Mouse (Mus musculus): ENCODE data around the gene Smco3. TPM values are rescaled to one million over a fixed set of nuclear protein-coding genes. Genes with fewer than 3 reads are reported as not detected.
A peak's percentile ranks its signal among the peaks of the same experiment; 100 is the strongest.

Gene Smco3
- polyA plus RNA-seq, 1 experiment from 2014 or later, result not detected

DNA sequence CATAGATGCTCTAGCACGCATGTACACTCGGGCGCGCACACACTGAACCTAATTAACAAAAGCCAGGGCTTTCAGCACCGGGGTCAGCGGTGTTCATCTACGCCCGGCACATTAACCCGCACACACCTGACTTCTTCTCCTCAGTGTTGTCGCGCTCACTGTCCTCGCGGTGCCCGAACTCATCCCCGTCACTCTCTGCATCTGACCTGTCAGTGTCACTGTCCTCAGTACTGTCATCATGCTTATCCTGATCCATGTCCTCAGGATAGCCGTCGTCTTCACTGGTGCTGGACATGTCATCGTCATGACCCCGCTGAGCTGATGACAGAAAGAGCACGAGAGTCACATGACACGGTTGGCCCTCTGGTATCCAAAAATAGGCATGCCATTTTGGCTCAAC, 14.9 kb downstream of the Smco3 start:
- peaks cover 95% of the 10 kb centered on the region for H3K36me3 ChIP-seq (replicated peaks)
- ATAC-seq (ENCODE audit: insufficient read depth), result no peak
- H3K4me1 ChIP-seq (replicated peaks), result no peaks in the 10 kb centered on the region
- no peaks in the 10 kb centered on the region for H3K27me3 ChIP-seq
- no peak overlapping the region for H3K4me3 ChIP-seq (replicated peaks)
- H3K9ac ChIP-seq, result no peak overlapping the region
- no peak overlapping the region for H3K27ac ChIP-seq (replicated peaks)
- H3K4me2 ChIP-seq, result no peak overlapping the region
- 94% methylated on average over 21 of the region's 21 CpGs for WGBS (ENCODE audit: insufficient replicate concordance)
- H3K9me3 ChIP-seq (replicated peaks), result no peaks in the 10 kb centered on the region

GRCm38 (mm10) chr6:136817549-136817948, 17.7 kb downstream of the Smco3 start:
- Histone ChIP-seq H3K9me3 (replicated peaks) (no peaks in the 10 kb centered on the region), H3K36me3 (replicated peaks) (peaks cover 98% of the 10 kb centered on the region), H3K9ac (no peak overlapping the region), H3K4me3 (replicated peaks) (no peak overlapping the region), H3K27me3 (no peaks in the 10 kb centered on the region), H3K27ac (replicated peaks) (no peak overlapping the region), H3K4me2 (no peak overlapping the region), H3K4me1 (replicated peaks) (no peaks in the 10 kb centered on the region)
- 91% methylated on average over 3 of the region's 3 CpGs for WGBS (ENCODE audit: insufficient replicate concordance)
- ATAC-seq (ENCODE audit: insufficient read depth), result no peak

DNA sequence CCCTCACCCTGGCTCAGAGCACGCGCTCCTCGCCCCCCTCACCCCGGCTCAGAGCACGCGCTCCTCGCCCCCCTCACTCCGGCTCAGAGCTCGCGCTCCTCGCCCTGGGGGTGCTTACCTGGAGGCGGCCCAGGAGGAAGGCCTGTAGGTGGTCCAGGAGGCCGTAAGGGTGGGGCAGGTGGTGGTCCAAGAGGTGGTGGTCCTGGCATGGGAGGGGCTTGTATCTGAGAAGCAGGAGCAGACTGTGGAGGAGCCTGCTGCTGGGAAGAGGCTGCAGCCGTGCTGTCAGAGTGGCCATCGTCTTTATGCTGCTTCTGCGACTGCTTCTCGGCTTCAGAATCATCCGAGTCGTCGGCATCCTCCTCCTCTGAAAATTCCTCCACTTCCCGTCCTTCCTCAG, 18.4 kb downstream of the Smco3 start:
- 91% methylated on average over 21 of the region's 21 CpGs for WGBS (ENCODE audit: insufficient replicate concordance)
- Histone ChIP-seq H3K27me3 (no peaks in the 10 kb centered on the region), H3K9me3 (replicated peaks) (no peaks in the 10 kb centered on the region), H3K36me3 (replicated peaks) (peaks cover 98% of the 10 kb centered on the region), H3K27ac (replicated peaks) (no peak overlapping the region), H3K4me3 (replicated peaks) (no peak overlapping the region), H3K9ac (no peak overlapping the region), H3K4me2 (no peak overlapping the region), H3K4me1 (replicated peaks) (no peaks in the 10 kb centered on the region)
- no peak for ATAC-seq (ENCODE audit: insufficient read depth)

GRCm38 (mm10) chr6:136815381-136815780, 19.9 kb downstream of the Smco3 start:
- Histone ChIP-seq H3K27me3 (no peaks in the 10 kb centered on the region), H3K4me1 (replicated peaks) (peaks cover 8% of the 10 kb centered on the region), H3K36me3 (replicated peaks) (peaks cover 95% of the 10 kb centered on the region), H3K9ac (no peak overlapping the region), H3K9me3 (replicated peaks) (no peaks in the 10 kb centered on the region), H3K4me3 (replicated peaks) (no peak overlapping the region), H3K4me2 (no peak overlapping the region), H3K27ac (replicated peaks) (no peak overlapping the region)
- 81% methylated on average over 7 of the region's 7 CpGs for WGBS (ENCODE audit: insufficient replicate concordance)
- ATAC-seq (ENCODE audit: insufficient read depth), result no peak

GRCm38 (mm10) chr6:136813117-136813516, 22.1 kb downstream of the Smco3 start:
- no peak overlapping the region for H3K4me2 ChIP-seq
- no peaks in the 10 kb centered on the region for H3K9me3 ChIP-seq (replicated peaks)
- no peak for ATAC-seq (ENCODE audit: insufficient read depth)
- H3K27me3 ChIP-seq, result no peaks in the 10 kb centered on the region
- H3K27ac ChIP-seq (replicated peaks), result no peak overlapping the region
- H3K4me3 ChIP-seq (replicated peaks), result no peak overlapping the region
- peaks cover 20% of the 10 kb centered on the region for H3K4me1 ChIP-seq (replicated peaks)
- no peak overlapping the region for H3K9ac ChIP-seq
- WGBS (ENCODE audit: insufficient replicate concordance), result 45% methylated on average over 4 of the region's 4 CpGs
- peaks cover 76% of the 10 kb centered on the region for H3K36me3 ChIP-seq (replicated peaks)

- no peak overlapping the region for H3K27ac ChIP-seq (replicated peaks)
- ATAC-seq (ENCODE audit: insufficient read depth), result no peak
- H3K4me3 ChIP-seq (replicated peaks), result no peak overlapping the region
- peaks cover 36% of the 10 kb centered on the region for H3K4me1 ChIP-seq (replicated peaks)
- no peak overlapping the region for H3K9ac ChIP-seq
- no peaks in the 10 kb centered on the region for H3K27me3 ChIP-seq
- 80% methylated on average over 10 of the region's 10 CpGs for WGBS (ENCODE audit: insufficient replicate concordance)
- no peaks in the 10 kb centered on the region for H3K9me3 ChIP-seq (replicated peaks)
- H3K4me2 ChIP-seq, result no peak overlapping the region
- peaks cover 57% of the 10 kb centered on the region for H3K36me3 ChIP-seq (replicated peaks)
Observed at GRCm38 (mm10) chr6:136811196-136811595, 24.1 kb downstream of the Smco3 start.

- 39% methylated on average over 13 of the region's 13 CpGs for WGBS (ENCODE audit: insufficient replicate concordance)
- no peak for ATAC-seq (ENCODE audit: insufficient read depth)
- peak overlapping the region; percentile 94 for H3K4me3 ChIP-seq (replicated peaks)
- H3K4me2 ChIP-seq, result peak overlapping the region; percentile 85
- H3K36me3 ChIP-seq (replicated peaks), result peaks cover 43% of the 10 kb centered on the region
- peaks cover 50% of the 10 kb centered on the region for H3K4me1 ChIP-seq (replicated peaks)
- no peaks in the 10 kb centered on the region for H3K27me3 ChIP-seq
- peak overlapping the region; percentile 91 for H3K27ac ChIP-seq (replicated peaks)
- no peaks in the 10 kb centered on the region for H3K9me3 ChIP-seq (replicated peaks)
- H3K9ac ChIP-seq, result peak overlapping the region; percentile 88
Observed at GRCm38 (mm10) chr6:136809673-136810072, 25.6 kb downstream of the Smco3 start.

DNA sequence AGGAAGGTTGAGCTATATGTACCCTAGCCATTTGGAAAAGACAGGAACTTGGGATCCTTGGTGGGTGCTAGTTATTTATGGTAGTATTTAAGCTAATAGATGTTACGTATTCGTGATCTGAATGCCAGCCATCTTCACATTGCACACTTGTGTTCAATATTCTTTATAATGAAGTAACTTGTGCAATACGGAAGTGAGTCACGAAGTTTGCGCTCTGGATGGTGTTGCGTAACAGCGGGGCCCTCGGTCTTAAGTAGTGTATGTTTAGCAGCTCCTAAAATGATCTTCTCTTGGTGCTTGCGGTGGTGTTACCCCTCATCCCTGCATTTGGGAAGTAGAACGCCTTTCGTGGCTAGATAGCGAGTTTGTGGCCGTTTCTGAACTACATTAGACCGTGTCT, 26.2 kb downstream of the Smco3 start:
- peak overlapping the region; percentile 85 for H3K4me2 ChIP-seq
- H3K9ac ChIP-seq, result peak overlapping the region; percentile 88
- no peak for ATAC-seq (ENCODE audit: insufficient read depth)
- H3K4me1 ChIP-seq (replicated peaks), result peaks cover 51% of the 10 kb centered on the region
- peak overlapping the region; percentile 94 for H3K4me3 ChIP-seq (replicated peaks)
- no peaks in the 10 kb centered on the region for H3K9me3 ChIP-seq (replicated peaks)
- H3K36me3 ChIP-seq (replicated peaks), result peaks cover 37% of the 10 kb centered on the region
- WGBS (ENCODE audit: insufficient replicate concordance), result 3% methylated on average over 14 of the region's 14 CpGs
- peak overlapping the region; percentile 91 for H3K27ac ChIP-seq (replicated peaks)
- no peaks in the 10 kb centered on the region for H3K27me3 ChIP-seq

DNA sequence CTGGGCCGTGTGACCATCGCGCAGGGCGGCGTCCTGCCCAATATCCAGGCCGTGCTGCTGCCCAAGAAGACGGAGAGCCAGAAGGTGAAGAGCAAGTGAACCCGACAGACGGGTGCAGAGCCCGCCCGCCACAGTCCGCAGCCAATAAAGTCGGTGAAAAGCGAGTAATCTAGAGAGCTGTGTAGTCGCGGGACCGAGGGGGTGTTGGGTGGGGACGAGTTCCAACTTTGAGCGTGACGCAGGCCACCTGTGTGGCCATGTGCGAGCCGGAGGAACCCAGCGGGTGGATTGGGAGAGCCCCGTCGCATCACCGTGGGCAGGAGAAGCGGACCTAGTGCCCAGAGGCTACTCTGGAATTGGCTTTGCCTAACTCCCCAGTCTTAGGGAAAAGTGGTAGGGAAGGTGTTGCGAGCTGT, 26.6 kb downstream of the Smco3 start:
- no peaks in the 10 kb centered on the region for H3K9me3 ChIP-seq (replicated peaks)

DNA sequence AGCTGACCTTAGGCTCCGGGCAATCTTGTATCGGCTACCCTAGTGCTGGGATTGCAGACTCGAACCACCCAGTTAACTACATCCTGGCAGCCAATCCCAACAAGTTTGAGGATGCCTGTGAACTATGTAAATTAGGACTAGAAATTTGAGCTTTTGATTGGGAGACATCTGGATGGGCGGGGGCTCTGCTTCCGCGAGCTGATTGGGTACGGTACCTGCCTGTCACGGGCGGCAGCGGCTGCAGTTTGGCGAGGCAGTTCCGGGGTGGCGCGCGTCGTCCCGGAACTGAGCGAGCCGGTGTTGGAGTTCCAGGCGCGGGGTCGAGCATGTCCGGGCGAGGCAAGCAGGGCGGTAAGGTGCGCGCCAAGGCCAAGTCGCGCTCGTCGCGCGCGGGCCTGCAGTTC, 27.2 kb downstream of the Smco3 start, which contains the start of gene H2afj:
TSS of gene H2afj (plus strand) at position 231 of the 404 bp plus-strand sequence.
- Histone ChIP-seq H3K9me3 (replicated peaks) (no peaks in the 10 kb centered on the region), H3K27me3 (no peaks in the 10 kb centered on the region), H3K27ac (replicated peaks) (peak within 1 kb of the TSS; percentile 95), H3K4me2 (peak within 1 kb of the TSS; percentile 86), H3K9ac (peak within 1 kb of the TSS; percentile 88), H3K36me3 (replicated peaks) (peaks cover 26% of the 10 kb centered on the region), H3K4me3 (replicated peaks) (peak within 1 kb of the TSS; percentile 94), H3K4me1 (replicated peaks) (peaks cover 57% of the 10 kb centered on the region)
- ATAC-seq (ENCODE audit: insufficient read depth), result peak; percentile 76
- WGBS (ENCODE audit: insufficient replicate concordance), result under 1% methylated on average over 34 of the region's 34 CpGs

More for the DNA sequence above, 26.6 kb downstream of the Smco3 start:
- under 1% methylated on average over 28 of the region's 28 CpGs for WGBS (ENCODE audit: insufficient replicate concordance)
- Histone ChIP-seq H3K4me3 (replicated peaks) (peak overlapping the region; percentile 94), H3K4me1 (replicated peaks) (peaks cover 51% of the 10 kb centered on the region), H3K9ac (peak overlapping the region; percentile 88), H3K36me3 (replicated peaks) (peaks cover 33% of the 10 kb centered on the region), H3K4me2 (peak overlapping the region; percentile 85), H3K27me3 (no peaks in the 10 kb centered on the region), H3K27ac (replicated peaks) (peak overlapping the region; percentile 91)
- ATAC-seq (ENCODE audit: insufficient read depth), result peak; percentile 19

GRCm38 (mm10) chr6:136807395-136808013, 27.7 kb downstream of the Smco3 start:
- Histone ChIP-seq H3K36me3 (replicated peaks) (peaks cover 22% of the 10 kb centered on the region), H3K27me3 (no peaks in the 10 kb centered on the region), H3K9ac (peak overlapping the region; percentile 63), H3K4me2 (peak overlapping the region; percentile 86), H3K27ac (replicated peaks) (peak overlapping the region; percentile 95), H3K9me3 (replicated peaks) (no peaks in the 10 kb centered on the region), H3K4me3 (replicated peaks) (peak overlapping the region; percentile 94), H3K4me1 (replicated peaks) (peaks cover 60% of the 10 kb centered on the region)
- whole genome bisulfite sequencing (ENCODE audit: insufficient replicate concordance), result 31% methylated on average over 18 of the region's 18 CpGs
- no peak for ATAC-seq (ENCODE audit: insufficient read depth)

- peaks cover 63% of the 10 kb centered on the region for H3K4me1 ChIP-seq (replicated peaks)
- peak overlapping the region; percentile 86 for H3K4me2 ChIP-seq
- no peaks in the 10 kb centered on the region for H3K9me3 ChIP-seq (replicated peaks)
- H3K36me3 ChIP-seq (replicated peaks), result peaks cover 15% of the 10 kb centered on the region
- ATAC-seq (ENCODE audit: insufficient read depth), result no peak
- H3K9ac ChIP-seq, result peak overlapping the region; percentile 63
- 68% methylated on average over 5 of the region's 5 CpGs for WGBS (ENCODE audit: insufficient replicate concordance)
- no peaks in the 10 kb centered on the region for H3K27me3 ChIP-seq
- H3K27ac ChIP-seq (replicated peaks), result peak overlapping the region; percentile 95
- peak overlapping the region; percentile 94 for H3K4me3 ChIP-seq (replicated peaks)
Observed at GRCm38 (mm10) chr6:136806819-136807218, 28.4 kb downstream of the Smco3 start.

Data from liver, embryonic 15.5 days (tissue).